Mouse (Mus musculus) monocyte, adult 5-6 weeks (primary cell): Measurements from ENCODE around the gene BC051665. TPM values are rescaled to one million over a fixed set of nuclear protein-coding genes. Genes with fewer than 3 reads are reported as not detected.

ENCODE experiments used
- ATAC-seq: fragments of 153-309, 156-312 bp; replicated peaks from 2 replicates; pipeline ENCODE4 v1.8.0; 2017; ENCODE audit warnings: mild to moderate bottlenecking; ENCODE audit not compliant: low TSS enrichment, insufficient number of reproducible peaks, severe bottlenecking, poor library complexity, low FRiP score
- total RNA-seq: library from RNA; stranded (forward); fragments of 200-1000, 200-491, 200-594 nt; gene quantifications from 3 replicates; pipeline ENCODE4 v1.2.3, GENCODE M21; 2017

The BC051665 gene
- not detected in 3 replicates for total RNA-seq

GRCm38 (mm10) chr13:60786264-60786663, at the start of gene BC051665:
BC051665 (minus strand) TSS chr13:60786364.
- no peak for ATAC-seq

- ATAC-seq, result no peak
These were observed 39.9 kb upstream of the BC051665 start for GRCm38 (mm10) chr13:60826052-60826451.

- ATAC-seq, result no peak
These were observed 34.5 kb upstream of the BC051665 start for GRCm38 (mm10) chr13:60820486-60821175.

- ATAC-seq, result no peak
These were observed 33.3 kb upstream of the BC051665 start for GRCm38 (mm10) chr13:60819469-60819868.

GRCm38 (mm10) chr13:60813722-60814121, 27.6 kb upstream of the BC051665 start:
- ATAC-seq, result no peak

- no peak for ATAC-seq
These were observed 26.6 kb upstream of the BC051665 start for GRCm38 (mm10) chr13:60812768-60813167.

- ATAC-seq, result no peak
These were observed 23.5 kb upstream of the BC051665 start for GRCm38 (mm10) chr13:60809690-60810089.

- no peak for ATAC-seq
These were observed 16.6 kb upstream of the BC051665 start, which contains the start of gene Ctsll3 for GRCm38 (mm10) chr13:60802749-60803148. Ctsll3 (minus strand) TSS chr13:60802849.

- ATAC-seq, result no peak
These were observed 3.3 kb upstream of the BC051665 start for GRCm38 (mm10) chr13:60789466-60789865.

GRCm38 (mm10) chr13:60783301-60783700, 2.9 kb downstream of the BC051665 start:
- no peak for ATAC-seq

- no peak for ATAC-seq
These were observed 5.6 kb downstream of the BC051665 start for GRCm38 (mm10) chr13:60780534-60780933.

- ATAC-seq, result 0 out of 2 replicates have a peak, but pooled peaks have one; percentile 22
These were observed 25.0 kb downstream of the BC051665 start for GRCm38 (mm10) chr13:60761161-60761560.

- ATAC-seq, result no peak
These were observed 25.8 kb downstream of the BC051665 start for GRCm38 (mm10) chr13:60760392-60760791.

GRCm38 (mm10) chr13:60759136-60759535, 27.0 kb downstream of the BC051665 start:
- ATAC-seq, result no peak

- ATAC-seq, result no peak
These were observed 28.9 kb downstream of the BC051665 start for GRCm38 (mm10) chr13:60757292-60757691.

- ATAC-seq, result no peak
These were observed 30.9 kb downstream of the BC051665 start for GRCm38 (mm10) chr13:60755251-60755650.

GRCm38 (mm10) chr13:60753216-60753615, 32.9 kb downstream of the BC051665 start:
- ATAC-seq, result no peak

- no peak for ATAC-seq
These were observed 35.2 kb downstream of the BC051665 start for GRCm38 (mm10) chr13:60750930-60751329.

GRCm38 (mm10) chr13:60748556-60748955, 37.6 kb downstream of the BC051665 start:
- ATAC-seq, result no peak

GRCm38 (mm10) chr13:60747201-60747600, 39.0 kb downstream of the BC051665 start:
- no peak for ATAC-seq

GRCm38 (mm10) chr13:60746271-60746670, 39.9 kb downstream of the BC051665 start:
- ATAC-seq, result no peak
